Mouse (Mus musculus) erythroid progenitor cell, adult 5-6 weeks (primary cell): ENCODE data around the gene Ccdc13. TPM values are rescaled to one million over a fixed set of nuclear protein-coding genes. Genes with fewer than 3 reads are reported as not detected.

Source experiments
- ATAC-seq: replicated peaks from 2 replicates; pipeline ENCODE4 v1.8.0; 2016; ENCODE audit warnings: moderate number of reproducible peaks, mild to moderate bottlenecking, moderate TSS enrichment, inconsistent platforms; ENCODE audit not compliant: poor library complexity, low FRiP score, severe bottlenecking
- total RNA-seq, 2 experiments: library from RNA; stranded (forward) in 1 of 2; stranded (reverse) in 1 of 2; fragments of 150-400 nt in 1 of 2; fragments of 186-747, 209-891 nt in 1 of 2; gene quantifications; 2 replicates each; pipeline versions ENCODE4 v1.2.3 to v1.2.4; 2015 to 2017; ENCODE audit warnings: low replicate concordance in 2 of 2

The Ccdc13 gene
- total RNA-seq, 2 experiments from 2014 or later = not detected

GRCm38 (mm10) chr9:121847842-121848241 lies 8.6 kb upstream of the Ccdc13 start:
- ATAC-seq = peak; percentile 47; the same call in 1 of the 2 replicates

GRCm38 (mm10) chr9:121847138-121847537 lies 7.9 kb upstream of the Ccdc13 start:
- no peak for ATAC-seq

GRCm38 (mm10) chr9:121846526-121847118 lies 7.4 kb upstream of the Ccdc13 start:
- ATAC-seq = 0 out of 2 replicates have a peak, but pooled peaks have one; percentile 46

- ATAC-seq = no peak
These were observed 3.7 kb upstream of the Ccdc13 start for GRCm38 (mm10) chr9:121842914-121843313.

- no peak for ATAC-seq
These were observed 333 bp upstream of the Ccdc13 start for GRCm38 (mm10) chr9:121839622-121839965.

- no peak for ATAC-seq
These were observed 1.3 kb downstream of the Ccdc13 start for GRCm38 (mm10) chr9:121838008-121838407.

GRCm38 (mm10) chr9:121833825-121834224 lies 5.4 kb downstream of the Ccdc13 start:
- ATAC-seq = no peak

- peak; percentile 61 for ATAC-seq
These were observed 8.3 kb downstream of the Ccdc13 start for GRCm38 (mm10) chr9:121830956-121831293.

- 0 out of 2 replicates have a peak, but pooled peaks have one; percentile 21 for ATAC-seq
These were observed 8.9 kb downstream of the Ccdc13 start for GRCm38 (mm10) chr9:121830243-121830955.

- no peak for ATAC-seq
These were observed 9.8 kb downstream of the Ccdc13 start for GRCm38 (mm10) chr9:121829270-121829992.

GRCm38 (mm10) chr9:121828314-121828713 lies 10.9 kb downstream of the Ccdc13 start:
- ATAC-seq = no peak

- ATAC-seq = no peak
These were observed 12.9 kb downstream of the Ccdc13 start for GRCm38 (mm10) chr9:121826356-121826755.

GRCm38 (mm10) chr9:121823991-121824390 lies 15.3 kb downstream of the Ccdc13 start:
- ATAC-seq = no peak

GRCm38 (mm10) chr9:121823051-121823450 lies 16.2 kb downstream of the Ccdc13 start:
- no peak for ATAC-seq

- ATAC-seq = no peak
These were observed 16.7 kb downstream of the Ccdc13 start for GRCm38 (mm10) chr9:121822585-121822991.

- no peak for ATAC-seq
These were observed 18.5 kb downstream of the Ccdc13 start for GRCm38 (mm10) chr9:121820765-121821164.

GRCm38 (mm10) chr9:121819771-121820471 lies 19.3 kb downstream of the Ccdc13 start:
- no peak for ATAC-seq

- no peak for ATAC-seq
These were observed 20.0 kb downstream of the Ccdc13 start for GRCm38 (mm10) chr9:121819073-121819770.

GRCm38 (mm10) chr9:121815183-121815582 lies 24.1 kb downstream of the Ccdc13 start:
- ATAC-seq = no peak
